Mouse (Mus musculus) bone marrow, adult 2 months (tissue): Measurements from ENCODE around the gene Vash1. TPM values are rescaled to one million over a fixed set of nuclear protein-coding genes. Genes with fewer than 3 reads are reported as not detected.

Source experiments
- H3K27ac ChIP-seq: fragments of 200-500 bp; 2 replicates; pipeline ENCODE4 v1.5.1; 2012; ENCODE audit warnings: low read depth, mild to moderate bottlenecking, control low read depth, inconsistent platforms, low read length; ENCODE audit not compliant: control insufficient read depth, poor library complexity, insufficient read depth
- H3K4me1 ChIP-seq: fragments of 200-500 bp; 2 replicates; pipeline ENCODE4 v1.6.1; 2011; ENCODE audit warnings: low read length; ENCODE audit not compliant: control insufficient read depth, insufficient read depth
- H3K4me3 ChIP-seq: fragments of 200-500 bp; replicated peaks from 2 replicates; pipeline ENCODE3; 2011; ENCODE audit warnings: mild to moderate bottlenecking, low read depth, low read length, control low read depth; ENCODE audit not compliant: control insufficient read depth
- CTCF ChIP-seq: fragments of 200-500 bp; IDR thresholded peaks from 2 replicates; pipeline ENCODE4 v1.5.1; 2011; ENCODE audit warnings: low read length, control low read depth; ENCODE audit not compliant: control insufficient read depth, insufficient read depth
- POLR2A ChIP-seq: fragments of 200-500 bp; IDR thresholded peaks from 2 replicates; pipeline ENCODE4 v1.6.1; 2011; ENCODE audit warnings: low read depth, mild to moderate bottlenecking, control low read depth, low read length, borderline replicate concordance; ENCODE audit not compliant: control insufficient read depth
- WGBS: fragments of 180-500 bp; shearing (Covaris S2); methylation state at CpG from one replicate; pipeline ENCODE4 v1.1.7; 2018; 5-methylcytosine and 5-hydroxymethylcytosine counted together
- polyA plus RNA-seq: library from polyadenylated mRNA; stranded (reverse); fragments of >200 nt; gene quantifications from 2 replicates; pipeline ENCODE4 v1.2.4, GENCODE M21; 2011; ENCODE audit warnings: low replicate concordance; ENCODE audit not compliant: missing spikeins, insufficient read depth, insufficient read length

The Vash1 gene
- polyA plus RNA-seq, 1 experiment = 1.5 TPM

DNA sequence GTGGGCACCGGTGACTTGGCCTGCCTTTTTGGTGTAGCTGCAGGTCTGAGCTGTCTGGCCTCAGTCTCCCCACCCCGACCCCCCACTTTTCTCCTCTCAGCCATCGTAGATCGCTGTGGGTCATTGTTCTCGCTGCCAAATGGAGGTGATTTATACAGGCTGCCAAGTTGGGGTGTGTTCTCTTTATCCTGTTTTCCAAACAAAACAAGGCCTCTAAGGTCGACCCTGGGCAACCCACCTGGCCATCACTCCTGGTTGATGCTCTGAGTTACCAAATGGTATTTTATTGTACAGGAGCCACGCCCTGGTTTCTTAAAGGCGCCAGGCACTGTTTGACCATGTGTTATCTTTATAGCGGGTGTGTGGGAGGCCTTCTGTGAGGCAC lies 1.0 kb downstream of the Vash1 start:
- TF ChIP-seq POLR2A (no peak), CTCF (no peak)
- no peak overlapping the region for H3K27ac ChIP-seq
- H3K4me3 ChIP-seq = no peak overlapping the region
- H3K4me1 ChIP-seq = no peaks in the 10 kb centered on the region; the same call in 1 of the 2 replicates
- 20% methylated on average over 9 of the region's 9 CpGs for WGBS

DNA sequence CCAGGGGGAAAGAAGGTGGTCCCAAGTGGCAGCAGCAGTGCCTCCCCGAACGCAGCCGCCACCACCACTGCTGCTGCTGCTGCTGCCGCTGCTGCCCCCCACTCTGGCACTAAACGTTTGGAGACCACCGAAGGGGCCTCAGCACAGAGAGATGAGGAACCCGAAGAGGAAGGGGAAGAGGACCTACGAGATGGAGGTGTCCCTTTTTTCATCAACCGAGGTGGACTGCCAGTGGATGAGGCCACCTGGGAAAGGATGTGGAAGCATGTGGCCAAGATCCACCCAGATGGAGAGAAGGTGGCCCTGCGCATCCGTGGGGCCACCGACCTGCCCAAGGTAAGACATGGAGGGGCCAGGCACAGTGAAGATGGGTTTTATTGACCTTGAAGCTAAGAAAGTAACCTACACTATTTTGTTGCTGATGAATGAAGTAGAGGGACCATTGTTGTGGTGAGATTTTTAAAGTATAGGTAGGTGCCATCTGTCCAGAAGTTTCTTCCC lies 1.5 kb downstream of the Vash1 start:
- H3K4me1 ChIP-seq = no peaks in the 10 kb centered on the region; the same call in 1 of the 2 replicates
- H3K27ac ChIP-seq = no peak overlapping the region
- TF ChIP-seq CTCF = no peak
- no peak for TF ChIP-seq POLR2A
- H3K4me3 ChIP-seq = no peak overlapping the region
- WGBS = 50% methylated on average over 12 of the region's 12 CpGs

DNA sequence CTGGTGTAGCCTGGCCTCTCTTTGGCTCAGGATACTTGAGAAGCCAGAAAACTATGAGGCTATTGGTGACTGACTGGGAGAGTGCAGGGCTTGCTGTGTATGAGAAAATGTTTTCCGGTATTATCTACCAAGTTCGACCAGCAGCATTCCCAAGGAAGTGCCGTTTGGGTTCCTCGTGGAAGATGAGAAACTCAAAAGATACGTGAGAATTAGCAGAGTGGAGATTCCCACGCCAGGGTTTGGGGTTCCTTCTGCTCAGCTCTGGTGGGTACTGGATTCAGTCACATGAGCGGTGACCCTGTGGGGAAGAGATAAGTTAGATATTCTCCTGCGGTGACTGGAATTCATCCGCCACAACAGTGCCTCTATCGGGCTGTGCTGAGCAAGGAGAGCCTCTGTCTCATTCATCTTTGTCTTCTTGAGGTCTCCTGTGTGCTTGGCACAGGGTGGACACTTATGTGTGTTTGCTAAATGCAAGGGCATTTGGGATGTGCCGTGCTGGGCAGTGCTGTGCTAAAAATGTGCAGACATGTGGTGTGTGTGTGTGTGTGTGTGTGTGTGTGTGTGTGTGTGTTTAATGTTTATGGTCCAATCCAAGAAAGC lies 2.2 kb downstream of the Vash1 start:
- WGBS = 53% methylated on average over 11 of the region's 11 CpGs
- H3K4me1 ChIP-seq = no peaks in the 10 kb centered on the region; the same call in 1 of the 2 replicates
- H3K4me3 ChIP-seq = no peak overlapping the region
- no peak for TF ChIP-seq CTCF
- no peak for TF ChIP-seq POLR2A
- H3K27ac ChIP-seq = no peak overlapping the region

DNA sequence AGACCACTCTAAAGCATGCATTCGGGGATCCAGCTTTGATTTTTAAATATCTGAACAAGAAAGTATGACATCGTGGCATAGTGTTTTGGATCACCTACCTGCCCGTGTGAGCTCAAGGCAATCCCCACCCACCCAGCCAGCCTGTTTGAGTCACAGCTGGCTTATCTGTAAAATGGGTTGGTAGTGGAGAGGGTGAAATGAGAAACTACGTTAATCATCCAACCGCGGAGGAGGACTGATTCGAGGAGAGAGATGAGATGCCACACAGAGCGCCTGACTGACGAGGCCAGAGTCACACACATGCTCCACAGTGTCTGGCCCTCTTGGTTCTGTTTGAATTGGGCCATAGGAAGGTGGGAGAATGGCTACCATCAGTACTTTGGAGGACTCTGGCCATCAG lies 3.1 kb downstream of the Vash1 start:
- TF ChIP-seq POLR2A (no peak), CTCF (no peak)
- no peaks in the 10 kb centered on the region; the same call in 1 of the 2 replicates for H3K4me1 ChIP-seq
- no peak overlapping the region for H3K4me3 ChIP-seq
- 86% methylated on average over 9 of the region's 9 CpGs for whole genome bisulfite sequencing
- H3K27ac ChIP-seq = no peak overlapping the region

DNA sequence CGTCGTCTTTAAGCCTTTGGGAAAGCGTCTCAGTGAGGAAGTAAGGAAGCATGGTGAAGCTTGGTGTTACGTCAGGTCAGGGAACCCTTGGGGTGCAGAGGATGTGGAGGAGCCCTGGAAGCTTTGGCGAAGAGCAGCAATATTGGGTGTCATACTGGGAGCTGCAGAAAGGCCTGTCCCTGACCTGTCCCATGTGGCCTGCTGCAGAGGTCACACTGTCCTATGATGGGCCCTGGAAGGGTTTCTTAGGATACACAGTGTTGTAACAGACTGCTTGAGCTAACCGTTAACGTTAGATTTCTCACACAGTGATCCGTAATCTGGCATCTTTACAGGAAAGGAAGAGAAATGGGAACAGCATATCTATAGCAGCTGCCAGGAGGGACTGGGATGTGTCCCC lies 3.7 kb downstream of the Vash1 start:
- WGBS = 80% methylated on average over 8 of the region's 8 CpGs
- no peak overlapping the region for H3K27ac ChIP-seq
- no peak overlapping the region for H3K4me3 ChIP-seq
- H3K4me1 ChIP-seq = no peaks in the 10 kb centered on the region; the same call in 1 of the 2 replicates
- TF ChIP-seq POLR2A = no peak
- TF ChIP-seq CTCF = no peak

DNA sequence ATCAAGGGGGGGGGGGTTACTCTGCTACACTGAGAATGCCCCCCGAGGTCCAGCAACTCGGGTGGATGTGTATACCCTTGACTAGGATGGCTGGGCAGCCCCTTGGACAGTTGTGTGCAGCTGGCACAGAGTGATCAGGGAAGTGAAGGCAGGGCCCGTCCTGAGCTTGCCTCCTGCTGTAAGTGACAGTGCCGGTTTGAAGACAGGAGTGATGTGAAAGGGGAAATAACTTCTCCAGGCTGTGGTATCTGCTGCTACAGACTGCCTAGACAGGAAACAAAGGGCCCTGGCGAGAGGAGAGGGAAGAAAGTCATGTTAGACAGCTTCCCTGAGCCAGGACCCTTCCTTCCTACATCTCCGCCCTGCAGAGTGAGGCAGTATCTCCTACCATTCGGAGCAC lies 5.2 kb downstream of the Vash1 start:
- H3K4me1 ChIP-seq = peaks cover 1% of the 10 kb centered on the region; the same call in 1 of the 2 replicates
- H3K4me3 ChIP-seq = no peak overlapping the region
- H3K27ac ChIP-seq = no peak overlapping the region
- WGBS = 6% methylated on average over 7 of the region's 7 CpGs
- TF ChIP-seq CTCF (no peak), POLR2A (no peak)

DNA sequence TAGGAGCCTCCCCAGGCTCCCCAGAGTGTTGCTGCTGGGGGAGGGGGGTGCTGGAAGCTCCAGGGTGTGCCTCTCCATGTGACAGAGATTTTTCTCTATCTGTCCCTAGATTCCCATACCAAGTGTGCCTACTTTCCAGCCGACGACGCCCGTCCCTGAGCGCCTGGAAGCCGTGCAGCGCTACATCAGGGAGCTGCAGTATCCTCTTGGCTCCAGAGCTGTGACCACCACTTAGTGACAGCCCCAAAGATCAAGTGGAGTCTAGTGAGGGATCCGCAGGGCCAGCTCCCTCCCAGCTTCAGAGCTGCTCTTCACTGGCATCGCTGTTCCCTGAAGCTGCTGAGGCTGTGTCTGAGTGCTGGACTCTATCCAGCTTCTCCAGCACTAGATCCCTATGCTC lies 6.8 kb downstream of the Vash1 start:
- no peak for TF ChIP-seq POLR2A
- TF ChIP-seq CTCF = no peak
- WGBS = 79% methylated on average over 9 of the region's 9 CpGs
- Histone ChIP-seq H3K4me1 (peaks cover 1% of the 10 kb centered on the region; the same call in 1 of the 2 replicates), H3K4me3 (no peak overlapping the region), H3K27ac (no peak overlapping the region)

DNA sequence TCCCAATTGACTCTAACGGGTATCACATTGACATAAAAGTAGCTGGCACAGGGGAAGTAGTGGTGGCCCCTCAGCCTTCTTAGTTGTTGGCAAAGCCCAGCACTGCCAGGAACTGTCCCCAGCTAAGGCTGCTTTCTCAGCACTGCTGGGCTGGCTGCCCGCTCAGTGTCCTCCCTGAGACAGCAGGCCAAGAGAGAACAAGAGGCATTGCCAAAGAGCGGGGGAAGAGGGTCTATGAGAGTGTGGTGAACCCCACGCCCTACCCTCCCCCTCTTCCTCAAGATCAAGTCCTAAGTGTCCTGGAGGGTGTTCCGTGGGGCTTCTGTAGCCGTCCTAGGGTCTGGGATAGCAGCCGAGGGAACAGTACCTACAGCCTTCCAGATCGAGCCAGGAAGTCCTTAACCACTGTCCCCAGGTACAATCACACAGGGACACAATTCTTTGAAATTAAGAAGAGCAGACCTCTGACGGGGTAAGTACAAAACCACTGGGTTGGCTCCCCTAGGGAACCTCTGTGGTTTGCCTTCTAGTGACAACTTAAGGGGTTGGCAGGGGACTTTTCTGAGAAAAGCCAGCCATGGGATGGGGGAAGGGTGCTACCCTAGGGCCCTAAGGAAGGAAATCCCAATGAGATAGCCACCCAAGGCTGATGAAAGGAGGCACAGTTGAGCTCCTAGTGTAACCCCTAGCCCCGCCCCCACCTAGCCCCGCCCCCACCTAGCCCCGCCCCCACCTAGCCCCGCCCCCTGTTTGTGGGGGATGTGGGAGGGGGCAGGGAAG lies 8.2 kb downstream of the Vash1 start:
- no peak for TF ChIP-seq POLR2A
- TF ChIP-seq CTCF = no peak

More for the DNA sequence above, 8.2 kb downstream of the Vash1 start:
- H3K27ac ChIP-seq = no peak overlapping the region
- WGBS = 3% methylated on average over 13 of the region's 13 CpGs
- H3K4me3 ChIP-seq = no peak overlapping the region
- H3K4me1 ChIP-seq = peaks cover 1% of the 10 kb centered on the region; the same call in 1 of the 2 replicates
